Mouse (Mus musculus) hindbrain, embryonic 13.5 days (tissue): ENCODE results near the gene Fam213b. TPM values are rescaled to one million over a fixed set of nuclear protein-coding genes. Genes with fewer than 3 reads are reported as not detected.

ENCODE experiments used
- ATAC-seq: fragments of 200-750 bp; cut with Nextera tagmentation; 2 replicates; pipeline ENCODE4 v1.8.0; 2017; ENCODE audit warnings: moderate TSS enrichment; ENCODE audit not compliant: low FRiP score
- H3K27ac ChIP-seq: fragments of 300-500 bp; sonication (generic); 2 replicates; pipeline ENCODE4 v1.5.1; 2015; ENCODE audit warnings: inconsistent platforms, mild to moderate bottlenecking, moderate library complexity
- H3K27me3 ChIP-seq: fragments of 300-500 bp; sonication (generic); 2 replicates; pipeline ENCODE4 v1.6.1; 2015; ENCODE audit warnings: mild to moderate bottlenecking, inconsistent platforms
- H3K36me3 ChIP-seq: fragments of 300-500 bp; sonication (generic); 2 replicates; pipeline ENCODE4 v1.6.1; 2015; ENCODE audit warnings: mild to moderate bottlenecking, inconsistent platforms
- H3K4me1 ChIP-seq: fragments of 300-500 bp; sonication (generic); replicated peaks from 2 replicates; pipeline ENCODE4 v1.6.1; 2015; ENCODE audit warnings: inconsistent platforms
- H3K4me2 ChIP-seq: fragments of 300-500 bp; sonication (generic); 2 replicates; pipeline ENCODE4 v1.6.1; 2015; ENCODE audit warnings: inconsistent platforms, mild to moderate bottlenecking, moderate library complexity
- H3K4me3 ChIP-seq: fragments of 300-500 bp; sonication (generic); 2 replicates; pipeline ENCODE4 v1.5.1; 2015; ENCODE audit warnings: mild to moderate bottlenecking, inconsistent platforms
- H3K9ac ChIP-seq: fragments of 300-500 bp; sonication (generic); 2 replicates; pipeline ENCODE4 v1.6.1; 2015; ENCODE audit warnings: mild to moderate bottlenecking, inconsistent platforms
- H3K9me3 ChIP-seq: fragments of 300-500 bp; sonication (generic); 2 replicates; pipeline ENCODE4 v1.6.1; 2016; ENCODE audit warnings: inconsistent platforms
- WGBS: fragments of 180-500 bp; shearing (Covaris S2); methylation state at CpG from one replicate; pipeline ENCODE4 v1.1.7; 2015; 5-methylcytosine and 5-hydroxymethylcytosine counted together
- polyA plus RNA-seq: library from polyadenylated mRNA; unstranded; fragments of >200 nt; fragmentation: Nextera tagmentation; extraction: Ambion mirVana; gene quantifications from 2 replicates; pipeline ENCODE4 v1.2.1, GENCODE M21; 2015

The Fam213b gene
- polyA plus RNA-seq, 1 experiment from 2014 or later = 44.1 TPM

DNA sequence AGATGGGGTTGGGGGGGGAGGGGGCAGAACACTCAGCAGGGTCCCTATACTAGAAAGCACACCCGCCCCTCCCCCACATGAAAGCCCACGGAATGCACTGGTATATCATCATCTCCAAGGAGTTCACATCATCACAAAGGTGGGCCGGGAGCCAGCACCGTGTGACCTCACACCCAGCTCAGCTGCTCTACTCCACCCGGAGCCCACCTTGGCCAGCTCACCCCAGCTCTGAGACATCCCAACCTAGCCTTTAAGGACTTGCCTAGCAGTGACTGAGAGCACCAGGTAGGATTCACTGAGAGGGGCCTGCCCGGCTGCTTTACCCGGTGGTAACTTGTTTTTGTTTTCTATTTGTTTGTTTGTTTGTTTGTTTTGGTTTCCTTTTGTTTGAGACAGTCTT is 29.5 kb downstream of the Fam213b start, which contains the start of gene Mmel1:
Gene Mmel1, plus strand, starts transcription at position 146 of the 400 bp plus-strand sequence.
- Histone ChIP-seq H3K27ac (no peak within 1 kb of the TSS), H3K36me3 (no peaks in the 10 kb centered on the region), H3K4me3 (no peak within 1 kb of the TSS), H3K27me3 (peaks cover 23% of the 10 kb centered on the region), H3K4me1 (peaks cover 19% of the 10 kb centered on the region), H3K9ac (no peak within 1 kb of the TSS), H3K9me3 (no peaks in the 10 kb centered on the region), H3K4me2 (no peak within 1 kb of the TSS)
- ATAC-seq = no peak
- WGBS = 94% methylated on average over 7 of the region's 7 CpGs

DNA sequence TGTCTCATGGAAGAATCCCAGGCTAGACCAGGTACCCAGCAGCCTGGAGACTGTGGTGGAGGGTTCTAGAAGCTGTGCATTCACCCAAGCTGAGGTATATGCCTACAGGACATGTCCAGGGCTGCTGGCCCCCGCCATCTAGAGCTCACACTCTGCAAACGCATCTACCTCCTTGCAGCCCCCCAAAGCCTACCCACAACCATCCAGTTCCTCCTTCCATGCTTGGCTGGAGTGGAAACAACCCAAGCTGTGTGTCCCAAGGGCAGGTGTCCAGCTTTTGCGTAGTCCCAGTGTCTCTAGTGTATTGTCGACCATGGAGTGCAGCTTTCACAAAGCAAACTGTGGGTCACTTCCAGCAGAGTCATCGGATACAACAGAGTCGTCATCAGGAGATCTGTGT is 31.7 kb downstream of the Fam213b start:
- H3K9me3 ChIP-seq = no peaks in the 10 kb centered on the region
- no peak overlapping the region for H3K4me3 ChIP-seq
- 0 out of 2 replicates have a peak overlapping the region, but pooled peaks have one; percentile 3 for H3K9ac ChIP-seq
- peaks cover 25% of the 10 kb centered on the region for H3K4me1 ChIP-seq
- no peak overlapping the region for H3K4me2 ChIP-seq
- peaks cover 19% of the 10 kb centered on the region for H3K27me3 ChIP-seq
- no peak overlapping the region for H3K27ac ChIP-seq
- WGBS = 81% methylated on average over 6 of the region's 6 CpGs
- no peaks in the 10 kb centered on the region for H3K36me3 ChIP-seq
- no peak for ATAC-seq

DNA sequence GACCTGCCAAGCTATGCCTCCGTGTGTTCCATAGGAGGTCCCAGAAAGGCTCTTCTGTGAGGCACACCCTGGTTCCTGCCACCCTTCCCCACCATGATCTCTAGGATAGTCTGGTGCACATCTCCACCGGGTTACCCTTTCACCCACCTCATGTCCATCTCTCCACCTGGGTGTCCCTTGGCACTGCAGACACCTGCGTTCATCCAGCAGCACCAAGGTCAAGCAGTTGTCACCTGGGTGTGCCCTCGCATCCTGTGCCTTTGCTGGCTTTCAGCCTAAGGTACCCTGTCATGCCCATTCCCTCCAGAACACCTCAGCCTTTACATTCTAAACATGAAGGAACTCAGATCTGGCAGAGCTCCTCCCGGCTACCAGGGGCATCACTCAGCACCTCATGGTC is 32.5 kb downstream of the Fam213b start:
- H3K4me3 ChIP-seq = no peak overlapping the region
- peaks cover 17% of the 10 kb centered on the region for H3K27me3 ChIP-seq
- no peak overlapping the region for H3K4me2 ChIP-seq
- 91% methylated on average over 5 of the region's 5 CpGs for WGBS
- H3K9ac ChIP-seq = no peak overlapping the region
- ATAC-seq = no peak
- H3K27ac ChIP-seq = no peak overlapping the region
- peaks cover 17% of the 10 kb centered on the region for H3K4me1 ChIP-seq
- H3K36me3 ChIP-seq = no peaks in the 10 kb centered on the region
- no peaks in the 10 kb centered on the region for H3K9me3 ChIP-seq

DNA sequence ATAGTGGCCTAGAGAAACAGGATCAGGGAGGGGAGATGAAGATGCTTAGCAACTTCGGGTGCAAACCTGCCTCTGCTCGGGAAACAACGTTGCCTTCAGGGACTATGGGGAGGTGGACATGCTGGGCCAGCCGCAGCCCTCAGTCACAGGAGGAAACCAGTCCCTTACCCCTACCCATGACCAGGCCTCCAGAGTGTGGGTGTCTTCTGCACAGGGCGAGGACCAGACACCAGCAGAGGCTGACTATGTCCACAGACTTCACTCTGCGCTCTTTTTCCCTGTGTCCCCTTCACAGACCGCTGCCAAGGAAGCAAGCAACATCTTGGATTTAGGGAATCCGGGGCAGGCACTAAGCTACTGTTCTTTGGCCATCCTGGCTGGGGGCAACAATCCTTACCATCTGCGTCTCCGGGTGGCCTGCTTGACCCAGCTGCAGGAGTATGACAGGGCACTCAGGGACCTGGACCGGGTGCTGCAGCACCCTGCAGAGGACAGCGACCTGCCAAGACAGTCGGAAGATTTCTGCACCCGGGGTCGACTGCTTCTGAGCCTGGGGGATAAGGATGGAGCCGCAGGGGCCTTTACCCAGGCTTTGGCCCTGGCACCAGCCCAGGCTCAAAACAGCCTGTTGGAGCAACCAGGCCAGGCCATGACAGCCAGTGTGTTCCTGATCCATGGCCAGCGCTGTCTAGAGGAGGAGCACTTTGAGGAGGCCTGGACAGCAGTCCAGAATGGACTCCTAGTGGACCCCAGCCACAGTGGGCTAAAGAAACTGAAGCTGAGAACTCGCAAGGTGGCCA is 33.8 kb downstream of the Fam213b start:
- no peaks in the 10 kb centered on the region for H3K36me3 ChIP-seq
- H3K9me3 ChIP-seq = no peaks in the 10 kb centered on the region
- H3K27me3 ChIP-seq = peaks cover 11% of the 10 kb centered on the region; the same call in 1 of the 2 replicates
- H3K4me3 ChIP-seq = peak overlapping the region; percentile 39; the same call in 1 of the 2 replicates
- ATAC-seq = 0 out of 2 replicates have a peak, but pooled peaks have one; percentile 36
- peak overlapping the region; percentile 57 for H3K4me2 ChIP-seq
- 86% methylated on average over 18 of the region's 18 CpGs for WGBS
- peak overlapping the region; percentile 84 for H3K27ac ChIP-seq
- peaks cover 17% of the 10 kb centered on the region for H3K4me1 ChIP-seq
- H3K9ac ChIP-seq = peak overlapping the region; percentile 67

DNA sequence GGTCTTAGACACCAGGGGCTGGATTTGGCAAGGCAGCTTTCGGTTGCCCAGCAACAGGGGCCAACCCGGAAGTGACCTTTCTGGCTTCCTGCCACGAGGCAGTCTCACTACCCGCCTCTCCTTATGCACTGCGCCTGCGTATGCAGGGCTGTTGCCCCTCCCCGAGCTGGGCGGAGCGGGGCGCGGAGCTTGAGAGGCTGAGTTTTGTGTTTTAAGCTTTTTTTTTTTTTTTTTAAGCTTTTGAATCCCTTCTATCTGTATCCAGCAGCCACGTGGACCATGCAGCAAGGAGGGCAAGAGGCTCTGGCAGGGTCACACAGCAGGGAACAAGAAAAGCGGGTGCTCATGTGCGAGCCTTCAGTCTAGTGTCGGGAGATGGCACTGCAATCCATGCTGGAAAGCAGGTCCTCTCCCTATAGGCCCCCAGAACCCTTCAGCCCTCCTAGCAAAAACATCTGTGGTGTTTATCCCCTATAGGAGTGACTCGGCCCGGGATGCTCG is 34.6 kb downstream of the Fam213b start:
- H3K9me3 ChIP-seq = no peaks in the 10 kb centered on the region

DNA sequence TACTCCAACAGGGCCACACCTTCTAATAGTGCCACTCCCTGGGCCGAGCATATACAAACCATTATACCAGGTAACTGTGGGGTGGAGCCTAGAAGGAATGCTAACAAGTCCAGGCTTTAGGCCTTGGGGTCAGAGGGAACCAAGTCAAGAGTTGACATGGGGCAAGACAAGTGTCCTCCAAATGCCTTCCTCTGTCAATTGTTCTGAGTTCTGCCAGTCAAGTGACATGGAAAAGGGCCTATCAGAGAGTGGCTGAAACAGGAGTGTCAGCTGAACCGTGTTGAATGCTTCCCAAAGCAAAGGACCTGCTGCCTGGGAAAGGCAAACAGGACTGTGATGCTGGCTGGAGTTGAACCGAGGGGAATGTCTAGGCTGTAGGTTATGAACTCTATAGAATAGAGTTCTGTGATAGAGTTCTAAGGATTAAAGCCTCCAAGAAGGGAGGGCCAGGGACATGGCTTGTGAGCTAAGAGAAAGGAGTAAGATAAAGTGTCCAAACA is 35.4 kb downstream of the Fam213b start:
- Histone ChIP-seq H3K27me3 (peaks cover 24% of the 10 kb centered on the region), H3K4me3 (0 out of 2 replicates have a peak overlapping the region, but pooled peaks have one; percentile 39), H3K36me3 (no peaks in the 10 kb centered on the region), H3K4me1 (peaks cover 17% of the 10 kb centered on the region), H3K9me3 (no peaks in the 10 kb centered on the region), H3K27ac (peak overlapping the region; percentile 84), H3K4me2 (no peak overlapping the region), H3K9ac (no peak overlapping the region)
- 89% methylated on average over 3 of the region's 3 CpGs for WGBS
- no peak for ATAC-seq

More for the DNA sequence above, 34.6 kb downstream of the Fam213b start:
- Histone ChIP-seq H3K4me2 (peak overlapping the region; percentile 57), H3K27ac (peak overlapping the region; percentile 84), H3K9ac (peak overlapping the region; percentile 67), H3K36me3 (no peaks in the 10 kb centered on the region), H3K27me3 (peaks cover 17% of the 10 kb centered on the region), H3K4me1 (peaks cover 17% of the 10 kb centered on the region), H3K4me3 (peak overlapping the region; percentile 39)
- peak; percentile 90 for ATAC-seq
- WGBS = 1% methylated on average over 18 of the region's 18 CpGs

DNA sequence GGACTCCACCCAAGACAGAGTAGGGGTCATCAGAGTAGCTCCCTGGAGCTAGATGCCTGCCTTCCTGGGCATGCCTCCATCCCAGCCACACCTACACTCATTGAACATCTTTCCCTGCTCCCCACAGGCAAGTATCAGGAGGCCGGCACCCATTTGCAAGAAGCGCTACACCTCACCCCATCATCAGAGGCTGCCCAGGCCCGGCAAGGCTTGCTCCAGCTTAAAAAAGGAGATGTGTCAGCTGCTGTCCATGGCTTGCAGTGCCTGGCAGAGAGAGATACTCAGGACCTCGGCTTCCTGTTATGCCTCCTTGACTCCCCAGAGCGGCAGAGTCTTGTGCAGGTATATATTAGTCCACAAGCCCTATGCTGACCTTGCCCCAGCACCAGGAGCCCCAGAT is 37.0 kb downstream of the Fam213b start:
- 86% methylated on average over 5 of the region's 5 CpGs for WGBS
- Histone ChIP-seq H3K9ac (no peak overlapping the region; the same call in 1 of the 2 replicates), H3K4me1 (peaks cover 17% of the 10 kb centered on the region), H3K4me3 (no peak overlapping the region), H3K4me2 (no peak overlapping the region), H3K27me3 (peaks cover 21% of the 10 kb centered on the region), H3K27ac (no peak overlapping the region), H3K9me3 (no peaks in the 10 kb centered on the region), H3K36me3 (no peaks in the 10 kb centered on the region)
- no peak for ATAC-seq

DNA sequence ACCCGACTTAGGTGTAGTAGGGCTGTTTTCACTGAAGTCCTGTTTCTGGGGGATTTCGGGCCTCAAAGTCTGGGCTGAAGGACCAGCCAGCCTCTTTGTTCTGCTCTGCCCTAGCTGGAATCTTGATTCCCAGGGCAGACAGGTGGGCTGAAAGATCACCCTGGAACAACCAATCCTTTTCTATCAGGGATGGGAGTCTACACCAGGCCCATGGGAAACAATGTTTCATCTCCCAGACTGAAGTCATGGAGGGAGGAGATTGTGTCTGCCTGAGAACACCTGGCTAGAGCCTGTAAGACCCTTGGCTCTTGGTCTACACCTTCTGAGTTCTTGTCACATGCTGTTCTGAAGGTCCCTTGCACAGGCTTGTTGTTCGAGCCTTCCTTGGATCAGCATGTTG is 40.3 kb downstream of the Fam213b start:
- peaks cover 15% of the 10 kb centered on the region for H3K4me1 ChIP-seq
- no peak overlapping the region for H3K27ac ChIP-seq
- H3K4me3 ChIP-seq = no peak overlapping the region
- ATAC-seq = no peak
- H3K4me2 ChIP-seq = no peak overlapping the region
- no peaks in the 10 kb centered on the region for H3K9me3 ChIP-seq
- H3K9ac ChIP-seq = peak overlapping the region; percentile 14; the same call in 1 of the 2 replicates
- H3K36me3 ChIP-seq = no peaks in the 10 kb centered on the region
- H3K27me3 ChIP-seq = peaks cover 41% of the 10 kb centered on the region
- 81% methylated on average over 3 of the region's 3 CpGs for WGBS

DNA sequence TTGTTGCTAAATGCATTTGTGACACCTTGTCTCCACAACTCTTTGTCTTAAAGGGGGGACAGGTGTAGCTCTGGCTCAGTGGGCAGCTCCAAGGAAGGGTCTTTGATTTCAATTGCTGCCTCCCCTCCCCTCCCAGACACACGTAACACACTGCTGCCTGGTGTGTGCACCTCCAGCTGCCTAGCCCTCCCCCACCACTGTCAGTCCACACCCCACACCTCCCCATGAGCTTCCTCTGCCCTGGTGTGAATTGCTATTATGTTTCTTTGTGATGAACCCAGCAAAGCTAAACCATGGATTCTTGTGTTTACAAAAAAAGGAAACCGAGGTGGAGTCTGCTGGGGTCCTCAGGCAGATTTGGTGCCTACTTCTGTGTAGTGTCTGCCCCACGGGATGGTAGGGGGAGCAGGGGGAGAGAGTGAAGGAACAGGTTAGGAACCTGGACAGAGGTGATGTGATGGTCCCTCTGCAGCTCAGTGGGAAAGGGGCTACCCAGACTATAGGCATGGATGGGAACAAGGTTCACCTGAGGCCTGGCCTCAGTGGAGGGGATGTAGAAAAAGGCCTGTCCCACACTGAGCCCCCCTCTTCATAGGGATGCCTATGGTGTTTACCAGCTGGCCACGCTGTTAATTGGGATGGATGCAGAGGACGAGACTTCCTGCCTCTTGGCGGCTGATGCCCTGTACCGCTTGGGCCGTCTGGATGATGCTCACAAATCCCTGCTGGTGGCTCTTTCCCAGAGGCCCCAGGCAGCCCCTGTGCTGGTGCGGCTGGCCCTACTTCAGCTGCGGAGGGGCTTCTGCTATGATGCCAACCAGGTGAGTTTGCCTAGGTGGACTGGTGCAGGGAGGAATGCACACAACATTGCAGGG is 41.3 kb downstream of the Fam213b start:
- 0 out of 2 replicates have a peak overlapping the region, but pooled peaks have one; percentile 14 for H3K9ac ChIP-seq
- no peaks in the 10 kb centered on the region for H3K36me3 ChIP-seq
- WGBS = 81% methylated on average over 10 of the region's 10 CpGs
- H3K4me2 ChIP-seq = no peak overlapping the region
- peaks cover 14% of the 10 kb centered on the region for H3K4me1 ChIP-seq
- H3K27me3 ChIP-seq = peaks cover 48% of the 10 kb centered on the region
- H3K9me3 ChIP-seq = no peaks in the 10 kb centered on the region
- no peak overlapping the region for H3K27ac ChIP-seq
- H3K4me3 ChIP-seq = no peak overlapping the region
- ATAC-seq = no peak

DNA sequence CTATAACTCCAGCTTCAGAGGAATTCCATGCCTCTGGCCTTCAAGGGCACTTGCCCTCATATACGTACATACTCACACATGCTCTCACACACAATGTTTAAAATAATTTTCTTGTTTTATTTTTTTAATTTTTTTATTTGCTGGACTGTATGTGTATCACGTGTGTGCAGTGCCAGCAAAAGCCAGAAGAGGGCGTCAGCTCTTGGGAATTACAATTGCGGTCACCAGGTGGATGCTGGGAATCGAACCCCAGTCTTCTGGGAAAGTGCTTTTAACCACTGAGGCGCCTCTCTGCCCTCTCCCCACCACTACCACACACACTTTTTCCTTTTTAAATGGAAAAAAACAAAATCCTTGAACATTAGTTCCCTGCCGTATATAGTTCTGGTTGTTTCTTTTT is 42.1 kb downstream of the Fam213b start:
- WGBS = 88% methylated on average over 7 of the region's 7 CpGs
- no peaks in the 10 kb centered on the region for H3K9me3 ChIP-seq
- no peak for ATAC-seq
- H3K4me3 ChIP-seq = peak overlapping the region; percentile 51
- peaks cover 14% of the 10 kb centered on the region for H3K4me1 ChIP-seq
- H3K27me3 ChIP-seq = peaks cover 46% of the 10 kb centered on the region
- H3K9ac ChIP-seq = no peak overlapping the region
- H3K27ac ChIP-seq = peak overlapping the region; percentile 89
- peak overlapping the region; percentile 81 for H3K4me2 ChIP-seq
- H3K36me3 ChIP-seq = no peaks in the 10 kb centered on the region

DNA sequence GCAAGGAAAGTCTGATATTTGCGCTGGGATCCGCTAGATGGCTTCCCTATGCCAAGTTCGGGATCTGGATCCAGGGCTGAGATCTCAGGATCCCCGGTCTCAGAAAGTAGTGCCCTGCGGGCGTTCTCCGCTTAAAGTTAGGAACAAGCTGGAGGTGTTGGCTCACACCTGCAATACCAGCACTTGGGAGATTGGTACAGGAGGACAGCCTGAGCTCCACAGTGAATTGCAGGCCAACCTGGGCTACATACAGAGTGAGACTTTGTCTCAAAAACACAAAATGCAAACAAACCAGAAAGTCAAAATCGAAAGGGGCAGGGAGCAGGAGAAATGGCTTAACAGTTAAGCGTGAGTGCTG is 42.5 kb downstream of the Fam213b start:
- H3K27me3 ChIP-seq = peaks cover 43% of the 10 kb centered on the region
- 18% methylated on average over 9 of the region's 9 CpGs for WGBS

More for the DNA sequence above, 42.5 kb downstream of the Fam213b start:
- peak overlapping the region; percentile 89 for H3K27ac ChIP-seq
- H3K4me3 ChIP-seq = peak overlapping the region; percentile 51
- H3K36me3 ChIP-seq = no peaks in the 10 kb centered on the region
- ATAC-seq = no peak
- peak overlapping the region; percentile 84 for H3K9ac ChIP-seq
- H3K4me2 ChIP-seq = peak overlapping the region; percentile 81
- no peaks in the 10 kb centered on the region for H3K9me3 ChIP-seq
- peaks cover 14% of the 10 kb centered on the region for H3K4me1 ChIP-seq
